Mouse (Mus musculus) stomach, postnatal 0 days (tissue): ENCODE data around the gene 4933424G06Rik.

Source experiments
- CTCF ChIP-seq: IDR thresholded peaks from 2 replicates; pipeline ENCODE4 v1.5.1; 2016; ENCODE audit warnings: antibody characterized with exemption, low read depth, mild to moderate bottlenecking, moderate library complexity
- EP300 ChIP-seq: optimal IDR thresholded peaks from 2 replicates; pipeline ENCODE3; 2016; ENCODE audit warnings: antibody characterized with exemption

- TF ChIP-seq CTCF (no peak), EP300 (no peak)
Observed at GRCm38 (mm10) chr1:36766431-36767205, 56.7 kb downstream of the 4933424G06Rik start.
